Mouse (Mus musculus) thymus, adult 18-20 months (tissue): Measurements from ENCODE around the gene Tigd3.
A peak's percentile ranks its signal among the peaks of the same experiment; 100 is the strongest.

Source experiments
- DNase-seq, 2 experiments: peaks; one replicate each; pipeline ENCODE4 v3.0.0; 2022; ENCODE audit warnings: mixed read lengths in 2 of 2

The Tigd3 gene

DNA sequence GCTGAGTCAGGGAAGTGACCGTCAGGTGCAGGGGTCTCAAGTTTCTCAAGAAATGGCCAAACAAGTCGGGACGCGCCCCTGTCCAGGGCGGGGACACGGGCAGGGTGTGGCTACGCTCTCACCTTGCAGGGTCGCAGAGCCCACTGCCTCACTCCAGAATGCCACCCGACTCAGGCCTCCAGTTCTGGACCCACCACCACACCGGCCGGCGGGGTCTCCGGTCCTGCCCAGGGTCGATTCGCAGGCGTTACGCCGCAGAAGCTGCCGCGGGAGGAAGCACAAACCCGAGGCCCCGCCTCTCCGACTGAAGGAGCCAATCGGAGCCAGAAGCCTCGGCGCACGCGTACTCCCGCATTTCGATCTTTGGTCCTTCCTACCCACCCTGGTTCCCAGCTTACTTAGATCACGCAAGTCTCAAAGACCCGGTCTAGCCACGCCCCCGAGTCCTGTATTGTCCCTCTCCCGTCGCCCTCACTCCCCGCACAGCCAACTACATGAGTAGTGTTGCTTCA, 18.9 kb downstream of the Tigd3 start, which contains the start of gene Frmd8:
TSS of gene Frmd8 (minus strand) at position 306 of the 512 bp plus-strand sequence.
- peak; percentile 94 to 95 for DNase-seq

DNA sequence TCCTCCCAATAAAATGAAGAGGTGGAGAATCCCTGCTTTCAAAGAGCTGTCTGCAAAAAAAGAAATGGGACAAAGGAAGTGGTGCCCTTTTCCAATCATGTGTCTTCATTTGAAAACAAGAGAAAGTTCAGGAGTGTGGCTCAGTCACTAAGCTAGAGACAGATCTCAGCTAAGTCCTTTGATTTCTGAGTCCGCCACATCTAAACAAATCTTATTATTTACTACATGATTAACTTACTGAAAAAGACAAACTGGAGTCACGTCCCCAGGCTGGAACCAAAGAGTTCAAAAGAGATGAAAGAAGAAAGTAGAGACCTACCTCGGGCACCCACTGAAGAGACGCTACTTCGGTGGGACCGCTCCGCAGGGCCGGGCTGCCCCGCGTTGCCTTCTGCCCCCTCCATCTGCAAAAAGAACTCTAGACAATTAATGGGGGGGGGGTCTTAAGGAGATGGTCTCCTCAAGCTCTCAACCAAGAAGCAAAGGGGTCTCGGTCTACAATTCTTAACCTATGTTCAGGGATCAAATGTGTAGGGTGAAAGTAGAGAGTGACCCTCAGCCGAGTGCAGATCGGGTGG, 19.5 kb downstream of the Tigd3 start:
- no peak for DNase-seq

DNA sequence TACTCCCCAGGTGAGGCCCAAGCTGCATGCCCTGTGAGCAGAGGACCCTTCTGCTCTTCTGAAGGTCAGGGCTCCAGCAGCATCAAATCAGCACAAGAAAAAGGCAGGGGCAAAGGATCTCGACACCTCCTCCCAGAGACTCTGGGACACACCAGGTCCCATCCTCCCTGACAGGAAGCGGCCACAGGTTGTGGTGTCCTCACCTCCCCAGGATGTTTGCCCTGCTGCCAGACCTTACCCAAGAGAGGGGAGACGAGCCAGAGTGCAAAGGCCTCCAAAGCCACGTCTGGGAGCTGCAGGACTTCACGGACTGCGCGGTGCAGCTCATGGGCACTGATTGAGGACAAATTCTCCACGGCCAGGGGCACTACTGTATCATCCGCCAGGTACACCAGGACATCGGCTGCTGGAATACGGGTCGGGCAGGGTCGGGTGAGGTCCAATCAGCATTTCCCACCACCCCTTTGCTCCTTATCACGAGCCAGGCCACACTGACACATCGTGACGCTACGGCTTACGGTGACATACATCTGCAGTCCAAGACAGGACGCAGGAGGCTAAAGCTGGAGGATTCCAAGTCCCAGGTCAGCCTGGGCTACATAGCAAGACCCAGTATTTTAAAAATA, 20.9 kb downstream of the Tigd3 start:
- DNase-seq, result peak in 1 of 2 experiments; percentile 42

DNA sequence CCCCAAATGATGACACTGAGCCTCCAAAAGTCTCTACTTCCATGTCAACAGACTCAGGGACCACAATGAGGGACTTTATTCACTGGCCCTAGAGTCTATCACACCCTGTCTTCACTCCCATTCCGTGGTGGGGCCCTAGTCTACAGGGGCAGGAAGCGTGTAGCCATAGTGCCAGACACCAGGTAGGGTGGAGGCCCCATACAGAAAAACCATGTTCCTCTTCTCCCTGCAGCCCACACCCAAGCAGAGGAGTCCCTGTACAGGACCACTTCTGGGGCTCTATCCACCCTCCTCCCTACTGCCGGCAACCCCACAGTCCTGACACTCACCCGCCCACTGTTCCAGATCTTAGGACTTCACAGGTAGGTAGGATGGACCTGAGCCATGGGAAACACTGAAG, 21.4 kb downstream of the Tigd3 start:
- no peak for DNase-seq

DNA sequence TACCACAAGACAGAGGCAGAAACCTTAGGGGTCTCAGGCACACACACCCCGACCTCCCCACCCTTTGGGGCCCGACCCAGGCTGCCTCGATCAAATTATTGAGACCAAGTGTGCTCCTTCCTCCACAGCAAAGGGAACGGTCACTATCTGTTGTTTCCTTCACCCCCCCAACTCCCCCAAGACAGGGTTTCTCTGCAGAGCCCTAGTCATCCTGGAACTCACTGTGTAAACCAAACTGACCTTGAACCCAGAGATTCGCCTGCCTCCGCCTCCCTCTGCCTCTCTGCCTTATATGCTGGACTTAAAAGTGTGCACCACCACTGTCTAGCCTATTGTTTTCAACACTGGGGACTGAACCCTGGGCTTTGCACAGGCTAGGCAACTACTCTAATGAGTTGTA, 22.3 kb downstream of the Tigd3 start:
- DNase-seq, result no peak

DNA sequence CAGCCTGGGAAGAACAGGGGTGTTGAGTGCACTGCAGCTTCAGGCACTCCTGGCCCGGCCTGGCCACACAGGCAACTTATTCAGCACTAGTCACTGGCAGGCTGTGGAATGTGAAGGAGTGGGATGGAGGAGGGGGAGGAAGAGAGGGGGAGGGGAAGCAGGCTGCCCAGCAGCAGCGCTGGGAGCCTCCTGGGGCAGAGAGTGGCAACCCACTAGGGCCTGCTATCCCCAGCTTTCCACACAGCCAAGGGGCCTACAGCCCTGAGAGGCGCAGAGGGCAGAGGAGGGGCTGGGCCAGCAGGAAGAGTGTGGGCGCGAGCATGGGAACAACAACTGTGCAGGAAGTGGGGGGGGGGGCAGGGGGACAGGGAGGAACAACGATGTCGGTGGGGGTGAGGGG, 22.7 kb downstream of the Tigd3 start:
- DNase-seq, result peak; percentile 69 to 76

DNA sequence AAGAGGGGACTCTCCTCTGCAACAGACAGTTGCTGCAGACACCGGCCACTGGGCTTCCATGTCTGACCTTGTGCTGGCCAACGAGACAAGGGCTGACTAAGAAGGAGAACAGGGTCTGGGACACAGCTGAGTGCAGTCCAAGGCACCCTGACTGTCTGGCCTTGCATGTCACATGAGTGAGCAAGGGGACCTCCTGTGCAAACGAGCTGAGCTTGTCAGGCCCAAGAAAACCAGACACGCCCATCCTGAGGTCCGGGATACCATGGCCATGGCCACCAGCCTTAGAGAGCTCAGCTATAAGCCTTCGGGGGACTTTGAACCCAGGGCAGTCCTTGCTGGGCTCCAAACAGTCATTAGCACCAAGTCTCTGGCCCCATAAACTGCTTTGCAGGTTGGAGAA, 25.9 kb downstream of the Tigd3 start:
- DNase-seq, result no peak

DNA sequence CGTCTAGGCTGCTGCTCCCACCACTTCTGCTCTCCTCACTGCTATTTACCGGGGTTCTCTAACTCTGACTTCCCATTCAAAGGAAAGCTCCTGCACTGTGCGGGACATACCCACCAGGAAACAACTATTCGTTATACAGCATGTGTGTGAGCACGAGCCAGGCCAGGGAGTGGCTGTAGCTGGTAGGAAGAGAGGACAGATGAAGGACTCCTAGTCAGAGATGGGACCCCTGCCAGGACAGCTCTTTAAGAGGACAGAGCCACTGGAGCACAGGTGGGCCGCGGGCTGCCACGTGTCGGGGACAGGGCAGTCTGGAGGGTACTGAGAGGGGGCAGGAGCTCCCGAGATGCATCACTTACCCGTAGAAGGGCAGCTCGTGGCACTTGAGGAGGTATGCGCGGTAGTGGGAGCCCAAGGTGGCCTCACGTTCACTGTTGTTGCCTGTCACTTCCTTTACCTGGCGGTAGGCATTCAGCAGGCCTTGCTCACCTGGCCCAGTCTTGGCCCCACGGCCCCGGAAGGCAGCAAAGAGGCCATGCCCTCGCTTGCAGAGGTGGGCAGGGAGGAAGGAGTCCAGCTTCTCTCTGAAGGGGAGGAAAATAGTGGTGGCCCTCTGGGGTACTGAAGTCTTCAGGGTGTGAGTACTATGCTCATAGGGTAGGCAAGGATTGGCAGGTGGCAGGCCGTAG, 29.1 kb downstream of the Tigd3 start:
- DNase-seq, result no peak

DNA sequence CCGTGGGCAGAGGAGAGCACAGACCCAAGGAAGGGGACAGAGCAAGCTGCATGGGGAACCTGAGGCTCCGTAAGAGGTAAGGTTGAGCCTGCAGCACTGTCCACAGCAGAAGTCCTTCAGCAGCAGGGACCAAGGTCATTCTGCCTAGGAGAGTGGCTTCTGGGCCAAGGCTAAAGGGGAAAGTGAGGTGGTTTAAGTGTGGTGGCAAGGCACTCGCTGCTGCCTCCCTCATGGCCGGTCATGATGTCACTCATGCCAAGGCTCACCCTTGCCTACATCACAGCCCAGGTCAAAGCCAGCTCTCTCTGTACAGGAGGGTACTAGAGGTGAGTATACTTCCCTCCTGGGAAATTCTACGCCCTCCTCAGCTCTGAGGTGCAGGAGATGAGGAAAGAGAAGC, 30.2 kb downstream of the Tigd3 start:
- DNase-seq, result no peak

DNA sequence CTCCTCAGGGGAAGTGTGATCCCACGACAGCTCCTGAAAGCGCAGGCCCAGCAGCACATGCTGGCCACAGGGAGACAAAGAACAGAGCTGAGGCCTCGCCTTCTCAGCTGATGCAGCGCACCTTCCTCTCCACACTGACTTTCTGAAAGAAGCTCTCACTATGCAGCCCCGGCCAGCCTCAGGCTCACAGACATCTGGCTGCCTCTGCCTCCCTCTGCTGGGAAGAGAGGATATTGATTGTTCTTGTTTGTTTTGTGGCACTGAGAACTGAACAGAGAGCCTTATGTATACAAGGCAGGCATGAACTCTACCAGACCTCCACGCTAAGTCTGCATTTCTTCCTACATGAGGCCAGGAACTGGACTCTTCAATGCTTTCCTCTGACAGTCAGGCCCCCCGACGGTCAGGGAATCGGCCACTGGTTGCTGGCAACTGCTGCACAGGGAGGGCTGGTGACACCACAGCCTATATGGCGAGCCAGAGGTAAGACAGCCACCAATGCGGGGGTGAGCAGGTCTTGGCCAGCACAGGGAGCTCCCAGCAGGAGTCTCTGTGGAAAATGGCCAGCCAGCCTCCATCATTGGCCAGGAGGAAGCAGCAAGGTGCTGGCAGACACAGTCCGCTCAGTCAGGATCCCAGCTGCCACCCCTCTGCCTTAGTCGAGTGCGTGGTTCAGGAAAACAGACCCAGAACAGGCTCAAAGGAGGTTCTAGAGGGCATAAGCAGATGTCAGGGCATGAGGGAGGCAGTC, 31.4 kb downstream of the Tigd3 start:
- no peak for DNase-seq

DNA sequence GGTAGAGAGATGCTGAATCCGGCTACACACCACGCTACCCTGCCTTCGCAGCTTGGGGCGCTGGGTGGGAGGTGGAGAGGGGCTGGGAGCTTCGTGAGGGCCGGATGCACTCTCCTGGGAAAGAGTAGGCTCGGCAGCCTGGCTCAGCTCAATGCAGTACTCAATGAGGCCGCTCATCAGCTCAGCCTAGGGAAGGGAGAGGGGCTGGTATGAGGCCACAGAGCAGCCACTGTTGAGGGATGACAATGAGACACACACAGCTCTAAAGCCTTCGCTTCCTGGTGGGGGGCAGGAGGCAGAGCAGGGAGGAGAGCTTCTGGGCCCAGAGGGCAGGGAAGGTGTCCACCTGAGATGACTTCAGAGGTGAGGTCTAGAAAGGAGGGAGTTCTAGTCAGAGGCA, 37.3 kb downstream of the Tigd3 start:
- no peak for DNase-seq

DNA sequence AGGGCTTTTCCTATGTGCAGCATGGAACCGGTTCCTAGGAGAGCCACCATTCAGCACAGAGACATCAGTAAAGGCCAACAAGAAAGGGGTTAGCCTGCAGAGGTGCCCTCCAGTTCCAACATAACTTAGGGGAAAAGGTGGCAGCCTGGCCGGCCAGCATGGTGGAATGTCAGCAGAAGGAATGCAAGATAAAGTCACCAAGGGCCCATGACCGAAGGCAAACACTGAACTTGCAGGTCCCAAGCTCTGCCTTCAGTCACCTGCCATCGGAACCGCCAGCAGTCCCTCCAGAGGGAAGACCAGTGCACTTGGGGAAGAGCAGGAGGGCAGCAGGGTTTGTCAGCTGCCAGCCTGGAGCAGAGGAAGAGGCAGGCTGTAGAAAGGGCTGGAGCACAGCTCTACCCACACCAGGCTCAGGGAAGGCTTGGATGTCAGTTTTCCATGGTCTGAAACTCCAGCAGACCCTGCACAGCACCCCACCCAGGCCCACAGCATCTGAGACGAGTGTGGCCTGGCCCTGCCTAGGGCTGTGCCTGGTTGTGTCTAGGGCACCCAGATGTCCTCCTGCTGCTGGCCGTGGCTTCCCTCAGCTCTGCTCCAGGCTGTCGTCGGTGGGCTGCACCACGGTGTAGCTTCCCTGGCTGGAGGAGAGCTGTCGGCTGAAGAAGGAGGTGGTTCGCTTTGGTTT, 41.8 kb downstream of the Tigd3 start:
- DNase-seq, result no peak

DNA sequence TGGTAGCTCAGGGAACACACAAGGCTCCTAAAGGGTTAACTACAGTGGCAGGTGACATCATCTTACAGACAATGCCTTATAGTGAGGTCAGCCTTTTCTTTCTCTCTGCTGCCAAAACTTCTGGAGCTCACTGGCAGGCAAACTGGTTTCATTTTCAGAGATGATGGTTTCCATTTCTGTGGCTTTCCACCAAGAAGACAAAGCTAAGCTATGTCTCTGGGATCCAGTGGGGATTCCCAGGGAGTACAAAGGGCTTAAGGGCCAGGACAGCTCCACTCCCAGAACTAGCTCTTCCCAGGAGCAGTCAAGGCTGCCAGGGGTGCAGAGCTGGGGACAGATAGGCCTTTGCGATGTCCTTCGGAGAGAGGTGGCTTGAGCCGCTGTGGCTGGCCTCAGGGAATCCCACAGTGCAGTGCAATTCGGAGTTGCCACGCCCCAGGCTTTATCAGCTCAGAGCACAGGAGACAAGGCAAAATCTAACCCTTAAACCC, 42.4 kb downstream of the Tigd3 start:
- DNase-seq, result no peak

DNA sequence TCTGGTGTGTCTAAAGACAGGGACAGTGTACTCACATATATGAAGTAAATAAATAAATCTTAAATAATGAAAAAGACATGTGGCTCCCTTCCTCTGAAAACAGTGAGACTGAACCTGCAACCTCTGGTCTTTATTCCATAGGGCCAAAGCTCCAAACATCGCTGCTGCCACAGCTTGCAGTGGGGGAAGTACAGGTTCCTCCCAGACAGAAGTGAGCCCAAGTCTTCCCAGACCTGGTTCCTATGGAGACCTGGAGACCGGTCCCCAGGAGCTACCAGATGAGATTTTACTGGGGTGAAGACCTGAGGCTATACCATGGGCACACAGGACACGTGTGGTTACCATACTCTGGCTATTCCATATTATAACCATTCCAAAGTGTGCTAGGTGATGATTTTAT, 43.1 kb downstream of the Tigd3 start:
- DNase-seq, result no peak

DNA sequence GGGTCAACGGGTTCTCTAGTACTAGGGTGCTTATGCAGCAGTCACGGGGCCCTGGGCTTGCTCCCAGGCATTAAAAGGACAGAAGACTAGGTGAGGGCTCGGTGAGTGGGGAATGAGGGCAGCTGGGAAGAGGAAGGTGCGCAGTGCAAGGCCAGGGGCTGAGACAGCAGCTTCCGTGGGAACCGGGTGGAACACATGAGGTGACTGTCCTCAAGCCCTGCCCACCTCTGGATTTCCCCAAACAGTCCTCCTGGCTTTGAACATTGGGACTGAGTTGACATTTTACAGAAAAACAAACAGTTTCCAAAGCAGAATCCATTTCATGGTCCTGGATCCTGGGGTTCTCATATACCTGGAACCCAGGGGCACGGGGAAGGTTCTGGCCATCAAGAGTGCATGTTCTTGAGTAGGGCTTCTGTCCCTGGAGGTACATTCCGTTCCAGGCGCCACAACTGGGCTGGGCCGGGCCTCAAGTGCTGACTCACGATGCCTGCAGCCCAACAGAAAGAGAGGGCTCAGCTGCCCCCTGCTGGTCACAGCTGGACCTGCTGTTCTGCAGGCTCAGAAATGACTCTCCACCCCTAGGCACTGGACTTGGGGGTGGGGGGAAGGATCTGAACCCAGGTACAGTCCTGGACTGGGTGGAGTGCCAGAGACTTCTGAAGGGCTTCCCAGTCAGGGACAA, 44.0 kb downstream of the Tigd3 start:
- peak; percentile 76 to 84 for DNase-seq

DNA sequence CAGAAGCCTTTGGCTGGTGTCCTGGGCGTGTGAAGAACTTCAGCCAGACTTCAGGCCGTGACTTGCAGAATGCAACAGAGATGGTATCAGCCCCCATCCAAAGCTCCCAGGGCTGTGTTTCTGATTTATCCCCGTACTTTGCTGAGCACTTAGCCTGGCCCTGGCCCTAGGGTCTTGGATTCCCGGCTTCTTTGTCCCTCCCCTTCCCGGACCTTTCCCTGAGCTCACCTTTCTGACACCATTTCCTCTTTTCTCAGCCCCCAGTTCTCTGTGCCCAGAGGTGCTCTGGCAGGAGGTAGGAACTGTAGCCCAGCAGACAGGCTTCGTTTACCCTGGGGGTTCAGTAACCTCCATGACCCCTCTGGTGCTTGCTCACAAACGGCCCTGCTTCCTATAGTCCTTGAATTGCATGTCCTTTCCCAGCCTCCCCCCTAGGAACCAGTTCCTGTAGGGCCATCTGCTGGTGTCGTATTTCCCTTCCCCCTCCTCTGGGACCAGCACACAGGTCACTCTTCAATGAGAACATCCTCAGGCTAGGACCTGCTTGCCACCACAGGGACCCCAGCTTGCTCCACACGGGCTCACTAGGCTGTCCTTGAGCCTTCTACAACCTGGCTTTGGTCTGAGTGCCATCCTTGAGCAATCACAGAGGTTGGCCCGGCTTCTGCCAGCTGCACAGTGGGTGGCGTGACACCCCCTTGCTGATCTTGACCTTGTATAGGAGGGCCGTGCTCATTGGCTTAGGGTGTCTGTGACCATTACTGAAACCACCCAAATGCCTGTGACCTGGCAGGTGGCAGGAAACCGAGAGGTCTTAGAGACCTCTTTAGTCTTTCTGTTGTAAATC, 44.9 kb downstream of the Tigd3 start:
- no peak for DNase-seq

DNA sequence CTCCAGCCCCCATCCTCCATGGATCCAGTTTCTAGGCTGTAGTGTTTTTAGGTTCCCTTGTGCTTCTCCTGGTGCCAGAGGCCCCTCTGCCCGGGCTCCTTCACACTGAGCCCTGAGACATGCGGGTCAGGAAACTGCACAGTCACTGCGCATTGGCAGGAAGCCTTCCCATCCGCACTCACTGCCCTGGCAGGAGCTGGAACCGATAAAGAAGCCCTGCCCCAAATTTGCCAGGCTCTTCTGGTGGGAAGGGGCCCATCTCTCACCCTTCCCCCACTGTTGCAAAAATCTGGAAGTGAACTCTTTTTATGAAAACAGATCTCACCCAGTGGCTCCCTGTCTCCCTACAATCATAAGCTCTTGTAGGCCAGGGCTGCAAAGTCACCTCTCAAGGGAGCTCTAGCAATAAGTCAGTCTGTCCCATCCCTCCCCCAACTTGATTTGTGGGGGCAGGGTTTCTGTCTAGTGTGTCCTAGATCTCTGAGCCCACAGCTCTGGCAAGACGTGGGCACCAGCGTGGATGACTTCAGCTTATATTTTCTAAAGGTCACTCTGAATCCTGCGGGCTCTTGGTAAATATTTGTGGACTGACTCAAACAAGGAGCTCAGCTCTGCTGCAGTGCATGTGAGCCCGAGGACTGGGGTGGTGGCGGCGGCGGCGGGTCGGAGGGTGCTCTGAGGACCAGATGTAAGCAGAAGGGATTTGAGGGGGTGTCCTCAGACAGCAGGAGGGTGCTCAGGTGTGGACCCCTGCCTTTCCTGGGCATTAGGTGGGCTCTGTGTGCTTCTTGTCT, 45.7 kb downstream of the Tigd3 start:
- DNase-seq, result no peak

DNA sequence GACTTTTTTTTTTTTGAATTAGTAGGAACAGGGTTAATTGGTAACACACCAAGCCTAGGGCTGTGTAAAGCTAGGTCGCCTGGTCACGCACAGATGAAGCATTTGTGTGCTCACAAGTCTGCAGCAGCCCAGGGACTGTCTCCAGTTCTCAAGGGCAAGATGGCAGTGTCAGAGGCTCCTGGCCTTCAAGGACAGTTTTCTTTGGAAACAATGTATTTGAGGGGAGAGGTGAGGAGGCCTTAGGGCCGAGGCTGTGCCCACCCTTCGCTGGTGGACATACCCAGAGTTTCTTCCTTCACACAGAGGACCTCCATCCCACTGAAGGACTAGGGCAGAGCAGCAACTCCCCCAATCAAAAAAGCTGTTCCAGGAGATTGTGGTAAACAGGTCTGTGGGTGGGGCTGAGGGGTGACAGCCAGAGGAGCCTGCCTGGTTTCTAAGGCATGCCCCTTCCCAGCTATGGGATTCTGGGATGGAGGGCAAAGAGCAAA, 46.6 kb downstream of the Tigd3 start:
- DNase-seq, result no peak

DNA sequence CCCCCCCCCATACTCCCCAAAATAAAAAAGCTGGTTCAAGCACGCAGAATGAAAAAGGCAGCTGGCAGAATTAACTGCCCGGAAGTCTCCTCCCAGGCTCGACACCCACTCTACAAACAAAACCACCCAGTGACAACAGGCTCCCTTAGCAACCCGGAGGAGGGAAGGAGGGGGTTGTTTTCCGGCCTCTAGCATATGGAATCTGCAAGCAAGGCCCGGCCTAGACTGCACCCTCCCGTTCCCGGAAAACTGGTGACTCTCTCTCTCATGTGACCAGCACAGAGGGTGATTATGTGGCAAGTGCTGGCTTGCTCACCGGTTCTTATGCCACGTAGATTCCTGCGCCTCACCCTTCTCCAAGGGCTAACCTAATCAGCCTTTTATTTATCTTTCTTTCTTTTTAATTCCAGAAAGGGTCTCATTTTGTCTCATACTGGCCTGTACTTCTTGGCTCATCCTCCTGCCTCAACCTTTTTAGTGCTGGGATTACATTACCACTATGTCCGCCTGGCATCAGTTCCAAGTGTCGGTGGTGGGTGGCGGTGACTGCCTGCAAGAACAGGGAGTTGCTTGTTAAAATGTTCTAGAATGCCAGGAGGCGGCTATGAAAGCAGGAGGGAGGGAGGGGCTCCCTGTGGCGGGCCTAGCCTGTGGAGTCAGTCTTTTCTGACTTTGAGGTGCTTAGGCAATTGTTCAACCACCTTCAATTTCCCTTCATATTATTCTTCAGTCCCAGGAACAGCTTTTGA, 47.2 kb downstream of the Tigd3 start:
- DNase-seq, result peak; percentile 61 to 74
